Mouse (Mus musculus) c-Kit-positive CD71-positive TER-119-positive erythroid progenitor cells, embryonic 14.5 days (primary cell): Measurements from ENCODE around the gene Tk2.
A peak's percentile ranks its signal among the peaks of the same experiment; 100 is the strongest.
"Not testable (repeated sequence)": the region's sequence is repeated elsewhere in the genome, so short reads cannot be mapped to it uniquely, and the experiment has no call there.

Source experiments
- DNase-seq: peaks from one replicate; pipeline ENCODE4 v3.0.0-alpha.2; 2013; ENCODE audit warnings: low spot score

Tk2 gene

DNA sequence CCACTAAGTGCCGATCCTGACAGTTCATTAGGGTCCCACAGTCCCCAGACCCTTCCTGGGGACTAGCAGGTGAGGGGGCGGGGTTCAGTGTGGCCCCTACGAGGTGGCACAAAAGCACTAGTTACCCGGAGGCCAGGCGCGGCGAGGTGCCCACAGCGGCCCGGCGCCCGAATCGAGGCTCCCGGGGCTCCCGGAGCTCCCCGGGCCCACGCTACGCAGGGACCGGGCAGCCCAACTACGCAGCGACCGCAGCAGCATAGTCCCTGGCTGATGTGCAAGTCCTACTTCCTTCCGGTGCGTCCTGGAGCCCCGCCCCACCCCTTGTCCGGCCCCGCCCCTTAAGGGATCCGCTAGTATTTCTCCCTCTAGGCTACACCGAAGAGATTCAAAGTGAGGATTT lies at the start of gene Tk2:
Gene Tk2 (minus strand): TSS at position 283 of the 400 bp plus-strand sequence.
- DNase-seq: peak; percentile 77

DNA sequence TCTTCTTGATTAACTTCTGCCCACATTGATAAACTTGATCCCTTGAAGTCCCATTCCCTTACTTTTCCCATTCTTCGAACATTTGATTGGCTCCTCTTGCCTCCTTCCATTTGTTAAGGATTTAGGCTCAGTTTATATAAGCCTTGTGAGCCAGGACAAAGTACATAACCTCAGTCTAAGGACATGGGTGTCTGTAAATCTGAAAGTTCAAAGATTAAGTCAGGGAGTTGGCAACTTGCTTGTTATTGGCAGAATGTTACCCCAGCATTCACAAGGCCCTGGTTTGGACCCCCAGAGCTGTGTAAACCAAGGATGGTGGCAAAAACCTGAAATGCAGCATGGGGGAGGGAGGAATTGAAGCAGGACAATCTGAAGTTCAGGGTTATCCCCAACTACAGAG lies 46.0 kb upstream of the Tk2 start:
- DNase-seq: no peak

DNA sequence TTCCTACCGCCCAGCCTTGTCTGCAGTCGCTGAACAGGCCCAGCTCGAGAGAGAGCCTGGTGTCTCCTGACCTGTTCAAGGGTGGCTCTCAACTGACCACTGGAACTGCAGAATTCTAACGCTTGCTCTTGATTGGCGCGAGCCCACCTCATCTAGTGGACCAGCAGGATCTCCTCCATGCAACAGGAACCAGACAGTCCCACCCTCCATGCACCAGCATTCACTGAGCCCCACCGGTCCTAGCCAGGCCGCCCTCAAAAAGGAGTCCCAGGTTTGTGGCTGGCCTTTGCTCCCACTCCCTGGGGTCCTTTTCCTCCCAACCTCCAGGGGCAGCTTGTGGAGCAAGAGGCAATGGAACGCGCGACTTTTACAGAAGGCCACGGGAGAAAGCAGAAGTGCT lies 44.7 kb upstream of the Tk2 start, which contains the start of gene Cmtm2a:
Gene Cmtm2a (minus strand): TSS at position 101 of the 400 bp plus-strand sequence.
- DNase-seq: not testable (repeated sequence)

DNA sequence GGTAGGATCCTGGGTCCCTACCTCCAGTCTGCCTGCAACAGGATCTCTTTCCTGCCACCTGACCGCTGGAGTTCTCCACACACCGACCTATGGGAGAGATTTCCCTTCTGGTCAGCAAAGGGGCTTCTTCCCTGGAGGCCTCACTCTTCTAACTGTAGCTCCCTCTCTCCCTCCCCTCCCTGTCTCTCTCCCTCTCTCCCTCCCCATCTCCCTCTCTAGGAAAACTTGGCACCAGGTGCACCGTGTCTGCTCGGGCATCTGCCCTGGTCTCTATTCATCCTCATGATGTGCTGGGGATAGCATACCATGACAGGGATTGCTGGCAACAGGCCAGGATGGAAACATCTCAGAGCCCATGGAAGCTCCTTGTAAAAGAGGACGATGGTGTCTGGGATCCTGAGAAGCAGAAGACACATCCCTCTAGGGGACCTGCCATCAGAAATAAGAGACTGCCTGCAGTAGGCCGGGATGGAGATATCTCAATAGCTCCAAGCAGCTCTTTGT lies 20.6 kb upstream of the Tk2 start:
- no peak for DNase-seq

DNA sequence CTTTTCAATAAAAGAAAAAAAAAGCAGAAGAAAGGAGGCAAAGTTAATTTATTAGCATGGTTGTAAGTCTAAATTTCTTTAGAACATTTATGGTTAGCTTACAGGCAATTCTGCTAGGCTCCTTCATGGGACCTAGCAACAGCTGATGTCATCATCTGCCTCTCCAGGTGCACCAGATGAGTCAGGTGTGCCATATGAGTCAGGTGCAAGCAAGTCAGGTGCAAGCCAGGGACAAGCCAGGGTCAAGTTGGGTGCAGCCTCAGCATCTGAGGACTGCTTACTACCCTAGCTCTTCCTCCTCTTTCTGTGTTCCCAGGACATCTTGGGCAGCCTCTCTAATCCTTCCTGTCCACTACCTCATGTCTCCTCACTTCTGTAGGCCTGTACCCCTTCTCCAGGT lies 20.0 kb upstream of the Tk2 start:
- DNase-seq: no peak

DNA sequence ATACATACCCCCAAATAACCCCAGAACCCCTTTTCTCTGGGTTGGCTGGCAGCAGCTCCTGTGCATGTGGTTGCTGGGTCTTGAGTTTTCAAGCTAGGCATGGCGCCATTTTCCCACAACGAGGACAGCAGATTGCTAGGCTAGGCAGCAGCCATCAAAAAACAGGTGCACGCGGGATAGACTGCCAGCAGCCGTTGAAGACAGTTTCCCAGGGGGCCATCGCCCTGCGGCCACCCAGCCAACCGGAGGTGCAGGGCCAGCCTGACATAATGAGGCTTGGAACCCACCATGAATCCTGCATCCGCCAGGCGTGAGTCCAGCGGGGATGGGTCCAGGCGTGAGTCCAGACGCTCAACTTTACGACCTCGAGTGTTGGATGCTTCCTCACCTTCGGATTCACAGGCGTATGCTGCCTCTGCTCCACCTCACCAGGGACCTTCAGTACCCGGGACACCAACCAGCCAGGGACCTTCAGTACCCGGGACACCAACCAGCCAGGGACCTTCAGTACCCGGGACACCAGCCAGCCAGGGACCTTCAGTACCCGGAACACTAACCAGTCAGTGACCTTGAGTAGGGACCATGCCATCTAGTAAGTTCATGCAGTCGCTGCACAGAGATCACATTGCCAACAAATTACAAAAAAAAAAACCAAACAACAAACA lies 16.0 kb upstream of the Tk2 start:
- DNase-seq: not testable (repeated sequence)

DNA sequence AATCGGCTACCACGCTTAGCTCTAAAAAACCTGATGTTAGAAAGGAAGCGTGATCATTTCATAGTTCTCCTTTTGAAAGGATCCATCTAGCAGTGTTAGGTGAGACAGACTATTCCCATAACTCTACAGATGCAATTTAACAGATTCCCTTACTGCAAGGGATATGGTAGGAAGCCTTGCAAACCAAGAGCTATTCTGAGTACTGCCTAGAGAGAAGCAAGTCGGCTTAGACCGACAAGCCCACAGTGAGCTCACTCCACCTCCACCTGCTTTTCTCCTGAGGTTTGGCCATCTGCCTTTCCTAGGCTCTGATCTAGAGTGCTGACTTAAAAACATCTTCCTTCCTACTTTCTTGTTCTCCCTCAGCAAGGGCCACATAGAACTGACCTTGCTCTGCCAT lies 13.4 kb upstream of the Tk2 start:
- DNase-seq: not testable (repeated sequence)

DNA sequence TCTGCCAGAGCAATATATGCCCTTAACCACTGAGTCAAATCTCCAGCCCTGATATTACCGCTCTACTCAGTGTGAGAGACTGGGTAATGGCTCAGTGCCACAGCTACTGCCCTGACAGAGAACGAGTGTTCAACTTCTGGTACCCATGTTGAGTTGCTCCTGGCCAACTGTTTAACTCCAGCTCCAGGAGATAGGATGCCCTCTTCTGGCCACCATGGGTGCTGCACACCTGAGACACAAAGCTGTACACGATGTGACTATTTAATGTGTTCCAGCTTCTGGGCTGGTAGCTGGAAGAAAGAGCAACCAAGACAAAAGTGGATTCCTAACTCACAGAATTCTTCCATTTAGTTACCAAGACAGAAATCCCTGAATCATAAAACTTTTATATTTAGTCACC lies 4.7 kb upstream of the Tk2 start:
- peak; percentile 45 for DNase-seq

DNA sequence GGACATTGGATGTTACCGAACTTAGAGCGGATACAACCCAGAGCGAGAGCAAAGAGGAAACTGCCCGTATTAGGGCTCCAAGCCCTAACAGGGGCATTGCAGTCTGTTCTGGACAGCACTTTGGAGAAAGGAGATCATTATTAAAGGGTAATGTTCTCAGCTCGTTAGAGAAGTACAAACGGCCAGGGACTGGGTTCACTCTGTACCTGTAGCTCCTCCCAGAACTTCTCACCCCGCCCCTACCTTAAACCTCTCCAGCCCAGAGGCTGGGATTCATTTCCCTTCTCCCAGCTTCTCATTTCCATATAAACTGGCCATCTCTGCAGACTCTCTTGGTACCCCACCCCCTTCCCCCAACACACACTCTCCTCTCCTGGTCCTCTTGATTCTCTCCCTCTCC lies 3.1 kb upstream of the Tk2 start:
- no peak for DNase-seq

DNA sequence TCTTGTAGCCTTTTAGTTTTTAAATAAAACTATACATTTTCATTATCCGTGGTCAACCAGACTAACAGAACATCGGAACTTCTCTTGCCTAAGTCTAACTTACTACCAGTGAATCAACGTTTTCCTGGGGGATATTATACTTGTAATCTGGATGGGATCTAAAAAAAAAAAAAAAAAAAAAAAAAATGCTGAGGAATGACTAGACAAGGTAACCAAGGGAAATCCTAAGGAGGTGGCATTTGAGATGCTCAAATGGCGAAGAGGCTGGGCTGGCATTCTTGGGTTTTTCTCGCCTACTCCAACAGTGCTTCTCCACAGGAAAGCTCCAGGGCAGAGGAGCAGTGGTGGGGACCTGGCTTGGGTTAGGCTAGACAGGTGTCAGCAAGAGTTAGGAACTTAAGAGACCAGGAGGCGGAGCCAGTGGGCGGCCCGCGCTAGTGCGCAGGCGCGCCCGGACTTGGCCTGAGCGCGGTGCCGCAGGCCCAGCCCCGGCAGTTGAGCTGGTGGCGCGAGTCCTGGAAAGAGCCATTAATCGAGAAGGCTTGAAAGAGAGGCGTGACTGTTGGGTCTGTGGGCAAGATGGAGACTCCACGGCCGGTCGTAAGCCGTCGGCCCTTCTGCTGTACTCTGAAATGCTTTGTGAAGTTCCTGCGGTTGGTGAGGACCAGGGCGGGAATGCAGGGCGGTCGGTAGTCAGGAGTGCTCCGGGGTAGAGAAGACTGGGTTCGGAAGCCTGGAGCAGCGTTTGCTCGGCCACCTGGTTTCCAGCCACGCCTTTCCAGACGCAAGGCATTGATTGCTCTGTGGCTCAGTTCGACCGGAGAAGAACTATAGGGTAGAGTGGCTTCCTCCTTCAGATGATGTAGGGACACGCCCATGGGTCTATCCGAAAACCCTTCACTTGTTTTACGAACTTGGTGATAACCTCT lies 2.3 kb upstream of the Tk2 start, which contains the start of gene Cklf:
Gene Cklf (plus strand): TSS at position 423 of the 929 bp plus-strand sequence.
- DNase-seq: peak; percentile 89

DNA sequence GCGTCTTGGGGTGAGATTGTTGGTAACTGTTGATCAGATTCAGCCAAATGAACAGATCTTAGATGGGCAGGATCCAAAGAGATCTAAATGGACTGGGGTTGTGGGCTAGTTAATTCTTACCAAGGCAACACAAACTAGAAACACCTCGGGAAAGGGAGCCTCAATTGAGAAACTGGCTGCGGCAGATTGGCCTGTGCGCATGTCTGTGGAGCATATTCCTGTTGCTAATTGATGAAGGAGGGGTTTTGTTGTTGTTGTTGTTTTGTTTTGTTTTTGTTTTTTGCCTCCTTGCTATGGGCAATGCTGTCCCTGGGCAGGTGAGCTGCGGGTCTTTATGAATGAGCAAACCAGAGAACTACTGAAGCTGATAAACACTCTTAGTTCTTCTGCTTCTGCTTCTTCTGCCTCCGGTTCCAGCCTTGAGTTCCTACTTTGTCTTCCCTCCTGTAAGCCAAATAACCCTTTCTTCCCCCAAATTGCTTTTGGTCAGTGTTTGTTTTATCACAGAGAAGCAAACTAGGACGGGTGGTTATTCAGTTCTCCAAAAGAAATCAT lies 1.2 kb upstream of the Tk2 start:
- DNase-seq: no peak

DNA sequence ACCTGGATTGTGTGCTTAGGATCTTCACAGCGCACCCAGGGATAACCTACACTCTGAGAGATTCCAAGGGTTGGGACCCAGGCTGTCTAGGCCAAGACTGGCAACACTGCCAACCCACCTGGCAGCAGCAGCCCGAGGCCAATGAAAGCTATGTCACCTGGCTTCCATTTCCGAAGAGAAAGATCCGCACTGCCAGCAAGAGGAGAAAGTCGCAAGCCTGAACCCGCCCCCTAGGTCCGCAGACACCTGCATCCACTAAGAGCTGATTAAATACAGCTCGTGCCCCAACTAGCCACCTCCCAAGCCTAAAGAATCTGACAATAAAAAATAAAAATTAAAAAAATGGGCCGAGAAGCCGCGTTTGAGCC lies 466 bp downstream of the Tk2 start:
- peak; percentile 16 for DNase-seq

DNA sequence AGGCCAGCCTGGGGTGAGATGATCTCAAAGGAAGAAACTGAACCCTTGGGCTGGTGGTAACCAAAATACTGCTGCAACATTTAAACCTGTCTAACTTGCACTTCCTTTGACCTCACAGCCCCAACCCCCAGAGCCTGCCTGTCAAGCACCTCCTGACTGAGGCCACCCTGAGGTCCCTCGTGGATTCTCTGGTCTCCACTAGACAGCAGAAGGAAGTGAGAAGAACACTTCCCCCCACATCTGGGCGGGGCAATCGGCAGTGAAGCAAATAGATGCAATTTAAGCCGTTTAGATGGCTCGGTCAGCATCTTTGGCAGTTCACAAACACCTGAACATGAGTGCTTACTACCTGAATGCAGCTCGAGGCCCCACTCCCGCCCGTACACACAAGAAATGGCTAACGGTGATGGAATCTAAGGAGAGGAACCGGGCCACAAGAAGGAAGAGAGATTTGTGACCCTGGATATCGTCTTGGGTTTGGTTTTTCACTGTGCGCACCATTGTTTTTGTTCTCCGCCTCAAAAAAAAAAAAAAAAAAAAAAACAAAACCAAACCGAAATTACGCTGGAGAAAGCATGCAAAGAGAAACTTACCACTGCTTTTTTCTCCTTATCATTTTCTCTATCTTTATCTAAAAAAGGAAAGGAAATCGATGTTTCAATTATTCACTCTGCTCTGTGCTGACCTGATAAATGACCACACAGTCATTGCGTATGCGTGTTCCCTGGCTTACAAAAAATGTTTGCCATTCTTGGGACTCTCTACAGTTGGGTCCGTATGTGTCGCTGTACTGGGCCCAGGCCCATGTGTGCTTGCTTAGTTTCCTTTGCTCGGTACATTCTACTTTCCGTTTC lies 1.1 kb downstream of the Tk2 start:
- DNase-seq: no peak

DNA sequence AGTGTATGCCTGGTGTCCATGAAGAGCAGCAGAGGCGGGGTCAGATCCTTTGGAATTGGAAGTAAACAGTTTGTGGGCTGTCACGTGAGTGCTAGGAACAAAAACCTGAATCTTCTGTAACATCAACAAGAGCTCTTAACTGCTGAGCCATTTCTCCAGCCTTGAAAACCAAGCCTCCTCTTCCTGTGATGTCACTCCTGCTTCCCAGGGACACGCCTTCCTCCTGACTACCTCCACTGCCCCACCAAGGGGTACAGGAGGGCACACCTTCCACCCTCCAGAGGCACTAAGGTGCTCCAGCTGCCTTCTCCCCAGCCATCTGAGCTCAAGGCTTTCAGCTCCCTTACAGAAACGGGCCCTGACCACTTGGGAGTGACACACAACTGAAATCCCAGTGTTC lies 1.7 kb downstream of the Tk2 start:
- DNase-seq: no peak

DNA sequence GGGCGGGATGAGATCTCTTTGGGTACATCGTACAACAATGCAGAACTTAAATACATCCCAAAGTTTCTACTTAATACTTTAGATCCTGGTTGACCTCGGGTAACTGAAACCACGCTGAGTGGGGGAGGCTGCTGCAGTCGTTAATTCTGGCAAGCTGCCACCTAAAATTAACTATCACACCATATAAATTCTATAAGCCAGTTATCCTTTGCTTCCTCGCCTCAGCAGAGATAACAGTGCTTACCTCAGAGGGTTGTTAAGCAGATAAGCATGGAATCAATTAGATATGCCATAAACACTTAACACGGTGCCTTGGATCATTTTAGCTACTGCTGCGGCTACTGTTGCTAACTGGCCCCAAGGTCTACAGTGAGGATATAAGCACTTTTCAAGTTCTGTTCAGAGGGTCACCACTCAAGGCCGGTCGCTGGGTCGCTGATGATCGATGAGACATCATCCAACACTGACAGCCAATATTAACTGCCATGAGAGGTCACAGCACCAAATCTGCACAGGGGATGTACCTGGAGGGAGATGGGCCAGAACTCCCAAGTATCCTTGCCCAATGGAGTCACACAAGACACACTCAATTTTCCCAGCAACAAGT lies 6.2 kb downstream of the Tk2 start:
- DNase-seq: no peak

DNA sequence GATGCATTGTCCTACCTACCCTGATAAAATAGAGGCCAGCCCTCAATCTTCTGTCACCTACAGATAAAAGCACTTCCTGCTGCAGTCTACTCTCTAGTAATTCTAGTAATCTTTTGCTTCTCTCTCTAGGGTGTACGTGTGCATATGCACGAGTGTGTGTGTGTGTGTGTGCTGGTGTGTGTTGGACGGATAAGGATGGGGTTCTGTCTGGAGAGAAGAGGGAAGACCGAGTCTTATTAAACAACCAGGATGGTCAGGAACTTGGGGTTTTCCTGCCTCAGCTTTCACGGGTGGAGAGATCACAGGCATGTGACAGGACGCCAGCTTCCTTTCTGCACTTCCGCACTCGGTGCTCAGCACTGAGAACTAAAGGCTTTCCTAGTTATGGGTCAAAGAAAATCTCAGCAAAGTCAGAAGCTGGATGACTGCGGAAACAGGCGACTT lies 8.9 kb downstream of the Tk2 start:
- DNase-seq: no peak

DNA sequence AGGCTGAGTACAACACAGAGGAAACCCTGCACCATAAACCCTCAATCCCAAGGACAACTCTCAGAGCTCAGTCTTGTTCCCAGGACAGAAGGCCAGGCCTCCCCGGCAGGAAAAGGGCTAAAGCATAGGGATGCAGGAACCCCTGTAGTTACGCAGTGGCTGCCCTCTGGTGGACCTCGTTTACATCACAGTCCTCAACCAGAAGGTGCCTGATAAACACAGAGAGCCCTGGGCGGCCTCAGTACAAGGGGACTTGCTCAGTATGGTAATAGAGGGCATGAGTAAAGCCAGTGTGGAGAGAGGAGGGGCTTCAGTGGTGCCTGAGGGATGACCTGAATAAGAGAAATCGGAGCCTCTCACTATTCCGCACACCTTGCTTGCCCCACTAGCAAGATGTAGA lies 13.8 kb downstream of the Tk2 start:
- DNase-seq: no peak

DNA sequence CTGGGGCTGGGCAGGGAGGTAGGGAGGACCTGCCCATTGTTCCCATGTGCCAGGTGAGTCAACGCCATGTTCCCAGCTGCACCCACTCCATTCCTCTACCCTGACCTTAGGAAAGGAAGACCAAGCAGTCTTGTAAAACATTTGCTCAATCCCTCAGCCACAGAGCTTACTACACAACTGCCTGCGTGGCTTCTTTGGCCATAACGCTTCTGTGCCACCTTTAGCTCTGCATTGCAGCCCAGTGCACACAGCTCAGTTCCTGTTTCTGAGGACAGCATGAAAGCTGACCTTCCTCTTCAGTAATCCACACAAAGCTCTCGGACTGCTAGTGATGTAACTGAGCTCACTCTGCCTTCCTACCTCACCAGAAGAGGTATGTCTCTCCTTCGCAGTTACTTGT lies 15.4 kb downstream of the Tk2 start:
- DNase-seq: no peak

DNA sequence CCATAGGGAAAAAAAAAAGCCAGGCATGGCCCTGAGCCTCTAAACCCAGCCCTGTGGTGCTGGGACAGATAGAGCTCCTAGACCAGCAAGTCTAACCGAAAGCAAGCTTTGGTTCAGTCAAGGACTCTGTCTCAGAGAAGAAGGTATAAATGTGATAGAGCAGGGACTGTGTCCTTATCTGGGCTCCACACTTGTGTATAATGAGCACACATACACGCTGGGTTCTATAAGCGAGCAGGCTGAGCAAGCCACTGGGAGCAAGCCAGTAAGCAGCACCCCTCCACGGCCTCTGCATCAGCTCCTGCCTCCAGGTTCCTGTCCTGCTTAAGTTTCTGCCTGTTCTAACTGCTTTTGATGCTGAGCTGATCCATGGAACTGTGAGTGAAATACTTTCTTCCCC lies 16.3 kb downstream of the Tk2 start:
- no peak for DNase-seq

DNA sequence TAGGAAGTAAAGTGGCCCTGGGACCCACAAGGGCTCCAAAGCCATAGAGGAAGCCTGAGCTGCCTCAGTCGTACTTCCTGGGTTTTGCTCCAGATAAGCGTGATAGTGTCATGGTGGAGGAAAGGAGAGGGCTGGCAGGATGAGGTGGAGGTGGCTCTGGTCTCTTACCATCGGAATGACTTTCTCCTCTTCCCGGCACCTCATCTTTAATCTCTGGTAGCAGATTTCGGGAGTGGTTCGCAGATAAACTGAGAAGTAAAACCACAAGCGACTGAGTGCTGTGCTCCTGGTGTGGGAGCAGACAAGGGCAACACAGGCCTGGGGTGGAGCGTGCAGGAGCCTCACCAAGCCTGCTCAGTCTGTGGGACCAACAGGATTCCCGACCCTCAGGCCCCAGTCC lies 18.0 kb downstream of the Tk2 start:
- no peak for DNase-seq

DNA sequence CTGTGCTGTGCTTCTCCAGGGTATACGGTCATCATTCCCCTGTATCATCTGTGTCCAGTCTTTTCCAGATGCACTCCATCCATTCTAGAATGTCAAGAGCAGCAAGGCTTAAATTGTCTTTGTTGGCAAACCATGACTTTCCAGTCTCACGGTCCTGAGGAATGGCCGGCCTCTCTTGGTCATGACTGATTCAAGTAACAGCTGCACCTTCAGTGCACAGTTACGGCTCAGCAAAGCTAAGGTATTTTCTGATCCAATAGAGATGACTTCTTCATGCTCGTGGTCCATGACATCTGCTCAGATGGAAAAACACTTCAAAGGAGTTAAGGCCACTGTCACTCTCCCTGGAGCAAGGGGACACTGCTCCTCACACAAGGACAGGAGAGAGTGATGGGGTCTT lies 21.3 kb downstream of the Tk2 start:
- DNase-seq: no peak
